Mouse (Mus musculus) ES-Bruce4 (cell line): ENCODE measurements around the gene Bloc1s6.

Source experiments
- CTCF ChIP-seq: IDR thresholded peaks from one replicate; pipeline ENCODE4 v1.8.1; 2011; ENCODE audit warnings: low read depth, low read length
- EP300 ChIP-seq: IDR thresholded peaks from 2 replicates; pipeline ENCODE4 v1.6.1; 2011; ENCODE audit warnings: low read depth, low read length; ENCODE audit not compliant: insufficient read depth
- POLR2A ChIP-seq: IDR thresholded peaks from one replicate; pipeline ENCODE4 v1.8.1; 2011; ENCODE audit warnings: low read length; ENCODE audit not compliant: insufficient read depth

DNA sequence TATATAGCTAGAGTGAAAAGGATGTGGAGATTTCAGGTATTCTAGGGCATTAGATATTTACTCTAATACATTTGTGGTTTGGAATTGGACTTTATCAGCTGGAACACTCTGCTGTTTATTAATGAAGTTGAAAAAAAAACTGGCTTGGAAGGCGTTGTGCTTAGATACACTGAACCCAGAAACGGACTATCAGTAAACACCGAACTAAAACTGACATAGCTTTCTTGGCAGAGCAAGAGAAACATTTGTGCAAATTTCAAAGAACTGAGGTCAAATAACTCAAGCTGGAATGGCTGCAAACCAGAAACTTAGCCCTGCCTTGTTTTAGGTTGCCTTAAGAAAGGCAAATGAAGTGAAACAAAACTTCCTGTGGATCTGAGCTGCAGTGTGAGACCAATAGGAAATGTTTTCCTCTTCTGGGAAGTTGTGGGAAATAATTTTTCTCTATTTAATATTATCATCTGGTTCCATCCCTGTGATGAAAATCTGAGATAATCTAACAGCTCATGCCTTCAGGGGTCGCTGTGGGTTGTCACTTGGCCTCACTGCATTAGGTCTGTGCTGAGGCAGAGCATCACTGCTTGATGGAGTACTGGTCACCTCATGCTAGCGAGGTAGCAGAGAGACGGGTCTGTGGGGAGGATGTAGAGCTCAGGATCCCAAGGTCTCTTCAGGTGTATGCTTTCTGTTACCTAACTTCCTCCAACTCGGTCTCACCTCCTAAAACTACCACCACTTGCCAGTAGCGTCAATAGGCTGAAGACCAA is 43.5 kb downstream of the Bloc1s6 start:
- TF ChIP-seq CTCF (no peak), POLR2A (no peak), EP300 (no peak)
